Mouse (Mus musculus) midbrain, postnatal 0 days (tissue): ENCODE data around the gene Dagla. TPM values are rescaled to one million over a fixed set of nuclear protein-coding genes. Genes with fewer than 3 reads are reported as not detected.
A peak's percentile ranks its signal among the peaks of the same experiment; 100 is the strongest.

ENCODE experiments used
- ATAC-seq: fragments of 200-750 bp; cut with Nextera tagmentation; 2 replicates; pipeline ENCODE4 v1.8.0; 2017; ENCODE audit warnings: moderate number of reproducible peaks, mild to moderate bottlenecking, moderate TSS enrichment, moderate library complexity; ENCODE audit not compliant: low FRiP score
- DNase-seq: peaks from one replicate; pipeline ENCODE4 v3.0.0-alpha.2; 2015; ENCODE audit warnings: low spot score
- H3K27ac ChIP-seq: fragments of 300-500 bp; sonication (generic); 2 replicates; pipeline ENCODE4 v1.5.1; 2014; ENCODE audit warnings: low read depth, mild to moderate bottlenecking, low read length, mixed read lengths
- H3K27me3 ChIP-seq: fragments of 300-500 bp; sonication (generic); 2 replicates; pipeline ENCODE4 v1.6.1; 2014; ENCODE audit warnings: low read length, control low read depth, mixed read lengths; ENCODE audit not compliant: insufficient read depth
- H3K36me3 ChIP-seq: fragments of 300-500 bp; sonication (generic); 2 replicates; pipeline ENCODE4 v1.6.1; 2014; ENCODE audit warnings: low read length, control low read depth, mixed read lengths; ENCODE audit not compliant: insufficient read depth
- H3K4me1 ChIP-seq: fragments of 300-500 bp; sonication (generic); 2 replicates; pipeline ENCODE4 v1.6.1; 2014; ENCODE audit warnings: mild to moderate bottlenecking, control low read depth, antibody characterized with exemption, low read length, mixed read lengths; ENCODE audit not compliant: insufficient read depth
- H3K4me2 ChIP-seq: fragments of 300-500 bp; sonication (generic); 2 replicates; pipeline ENCODE4 v1.6.1; 2014; ENCODE audit warnings: low read depth, mild to moderate bottlenecking, low read length, mixed read lengths; ENCODE audit not compliant: poor library complexity, severe bottlenecking
- H3K4me3 ChIP-seq: fragments of 300-500 bp; sonication (generic); 2 replicates; pipeline ENCODE4 v1.5.1; 2014; ENCODE audit warnings: low read depth, mild to moderate bottlenecking, low read length, moderate library complexity
- H3K9ac ChIP-seq: fragments of 300-500 bp; sonication (generic); replicated peaks from 2 replicates; pipeline ENCODE4 v1.6.1; 2014; ENCODE audit warnings: mild to moderate bottlenecking, low read length, moderate library complexity, mixed read lengths; ENCODE audit not compliant: poor library complexity, severe bottlenecking
- H3K9me3 ChIP-seq: fragments of 300-500 bp; sonication (generic); 2 replicates; pipeline ENCODE4 v1.6.1; 2016; ENCODE audit warnings: low read length, control low read depth
- CTCF ChIP-seq: IDR thresholded peaks from 2 replicates; pipeline ENCODE4 v1.5.1; 2016; ENCODE audit warnings: antibody characterized with exemption, mild to moderate bottlenecking
- WGBS: fragments of 180-500 bp; shearing (Covaris S2); extraction: QIAGEN DNeasy Blood & Tissue Kit; methylation state at CpG from one replicate; pipeline ENCODE4 v1.1.7; 2014; 5-methylcytosine and 5-hydroxymethylcytosine counted together
- polyA plus RNA-seq: library from polyadenylated mRNA; unstranded; fragments of >200 nt; fragmentation: Nextera tagmentation; extraction: Ambion mirVana; gene quantifications from 2 replicates; pipeline ENCODE4 v1.2.1, GENCODE M21; 2015
- total RNA-seq: library from RNA; depleted of rRNA; stranded (reverse); fragments of >200 nt; gene quantifications from 2 replicates; pipeline ENCODE4 v1.2.3, GENCODE M21; 2014

The Dagla gene
- total and polyA plus RNA-seq, 2 experiments from 2014 or later = 13.7 to 40.8 TPM

GRCm38 (mm10) chr19:10333545-10334252 lies 29.0 kb upstream of the Dagla start:
- H3K4me2 ChIP-seq = no peak overlapping the region
- H3K4me1 ChIP-seq = no peaks in the 10 kb centered on the region
- peak; percentile 73 for ATAC-seq

GRCm38 (mm10) chr19:10331706-10332105 lies 27.0 kb upstream of the Dagla start:
- WGBS = 41% methylated on average over 4 of the region's 4 CpGs
- no peaks in the 10 kb centered on the region for H3K9me3 ChIP-seq
- no peak overlapping the region for H3K4me3 ChIP-seq
- no peak for DNase-seq
- H3K27me3 ChIP-seq = no peaks in the 10 kb centered on the region
- no peak overlapping the region for H3K4me2 ChIP-seq
- H3K9ac ChIP-seq = no peak overlapping the region
- no peak for ATAC-seq
- H3K36me3 ChIP-seq = no peaks in the 10 kb centered on the region
- TF ChIP-seq CTCF = no peak
- H3K27ac ChIP-seq = no peak overlapping the region
- H3K4me1 ChIP-seq = no peaks in the 10 kb centered on the region

More at GRCm38 (mm10) chr19:10333545-10334252, 29.0 kb upstream of the Dagla start:
- DNase-seq = peak; percentile 81
- peak; percentile 99 for TF ChIP-seq CTCF
- peaks cover 3% of the 10 kb centered on the region; the same call in 1 of the 2 replicates for H3K27me3 ChIP-seq
- H3K36me3 ChIP-seq = no peaks in the 10 kb centered on the region
- no peak overlapping the region for H3K9ac ChIP-seq
- H3K27ac ChIP-seq = no peak overlapping the region
- 34% methylated on average over 9 of the region's 9 CpGs for WGBS
- H3K9me3 ChIP-seq = no peaks in the 10 kb centered on the region
- H3K4me3 ChIP-seq = no peak overlapping the region

- Histone ChIP-seq H3K4me2 (no peak overlapping the region), H3K27me3 (no peaks in the 10 kb centered on the region), H3K9ac (no peak overlapping the region), H3K4me1 (no peaks in the 10 kb centered on the region), H3K27ac (no peak overlapping the region), H3K4me3 (no peak overlapping the region), H3K36me3 (no peaks in the 10 kb centered on the region), H3K9me3 (no peaks in the 10 kb centered on the region)
- 86% methylated on average over 8 of the region's 8 CpGs for WGBS
- ATAC-seq (no peak), DNase-seq (no peak)
- TF ChIP-seq CTCF = no peak
Observed at GRCm38 (mm10) chr19:10329033-10329432, 24.4 kb upstream of the Dagla start.

- ATAC-seq = no peak
- no peak overlapping the region for H3K4me3 ChIP-seq
- DNase-seq = peak; percentile 39
- no peak overlapping the region for H3K27ac ChIP-seq
- no peaks in the 10 kb centered on the region for H3K36me3 ChIP-seq
- 63% methylated on average over 3 of the region's 3 CpGs for WGBS
- H3K9ac ChIP-seq = no peak overlapping the region
- no peak overlapping the region for H3K4me2 ChIP-seq
- H3K4me1 ChIP-seq = no peaks in the 10 kb centered on the region
- no peaks in the 10 kb centered on the region for H3K27me3 ChIP-seq
- TF ChIP-seq CTCF = no peak
- H3K9me3 ChIP-seq = no peaks in the 10 kb centered on the region
Observed at GRCm38 (mm10) chr19:10326609-10327008, 21.9 kb upstream of the Dagla start.

GRCm38 (mm10) chr19:10323860-10324259 lies 19.2 kb upstream of the Dagla start:
- 80% methylated on average over 5 of the region's 5 CpGs for WGBS
- Histone ChIP-seq H3K9ac (no peak overlapping the region), H3K27ac (no peak overlapping the region), H3K27me3 (no peaks in the 10 kb centered on the region), H3K4me1 (no peaks in the 10 kb centered on the region), H3K4me2 (no peak overlapping the region), H3K9me3 (no peaks in the 10 kb centered on the region), H3K36me3 (no peaks in the 10 kb centered on the region), H3K4me3 (no peak overlapping the region)
- ATAC-seq = no peak
- no peak for DNase-seq
- no peak for TF ChIP-seq CTCF

- H3K27ac ChIP-seq = no peak overlapping the region
- 12% methylated on average over 9 of the region's 9 CpGs for WGBS
- ATAC-seq = no peak
Observed at GRCm38 (mm10) chr19:10323362-10323837, 18.7 kb upstream of the Dagla start.

More at GRCm38 (mm10) chr19:10323362-10323837, 18.7 kb upstream of the Dagla start:
- Histone ChIP-seq H3K9ac (0 out of 2 replicates have a peak overlapping the region, but pooled peaks have one; percentile 19), H3K4me1 (no peaks in the 10 kb centered on the region), H3K36me3 (no peaks in the 10 kb centered on the region), H3K9me3 (no peaks in the 10 kb centered on the region), H3K4me3 (no peak overlapping the region), H3K27me3 (no peaks in the 10 kb centered on the region), H3K4me2 (no peak overlapping the region)
- peak; percentile 37 for DNase-seq
- no peak for TF ChIP-seq CTCF
